Mouse (Mus musculus): ENCODE results near the gene Nrtn. TPM values are rescaled to one million over a fixed set of nuclear protein-coding genes. Genes with fewer than 3 reads are reported as not detected.

The Nrtn gene
- polyA plus RNA-seq, 1 experiment from 2014 or later: 5.0 TPM

- ATAC-seq (replicated peaks; ENCODE audit: low FRiP score) (no peak), DNase-seq (ENCODE audit: low spot score) (no peak)
- WGBS: 80% methylated on average over 10 of the region's 10 CpGs
- Histone ChIP-seq H3K4me1 (replicated peaks; ENCODE audit: control insufficient read depth, insufficient read depth, low read length) (no peaks in the 10 kb centered on the region), H3K9ac (ENCODE audit: low read length) (no peak overlapping the region), H3K4me2 (ENCODE audit: low read depth, low read length, severe bottlenecking) (no peak overlapping the region), H3K27me3 (ENCODE audit: control insufficient read depth, insufficient read depth, low read length) (no peaks in the 10 kb centered on the region), H3K27ac (ENCODE audit: low read depth, low read length) (no peak overlapping the region), H3K4me3 (ENCODE audit: low read depth, low read length) (no peak overlapping the region), H3K36me3 (ENCODE audit: control insufficient read depth, insufficient read depth, low read length) (no peaks in the 10 kb centered on the region), H3K9me3 (ENCODE audit: control insufficient read depth, low read length) (no peaks in the 10 kb centered on the region)
Measured at GRCm38 (mm10) chr17:56738221-56738620, 19.1 kb downstream of the Nrtn start.

GRCm38 (mm10) chr17:56736534-56736933 lies 20.8 kb downstream of the Nrtn start:
- WGBS: 54% methylated on average over 8 of the region's 8 CpGs
- Histone ChIP-seq H3K27me3 (ENCODE audit: control insufficient read depth, insufficient read depth, low read length) (no peaks in the 10 kb centered on the region), H3K36me3 (ENCODE audit: control insufficient read depth, insufficient read depth, low read length) (no peaks in the 10 kb centered on the region), H3K9ac (ENCODE audit: low read length) (no peak overlapping the region), H3K27ac (ENCODE audit: low read depth, low read length) (no peak overlapping the region), H3K4me2 (ENCODE audit: low read depth, low read length, severe bottlenecking) (no peak overlapping the region), H3K9me3 (ENCODE audit: control insufficient read depth, low read length) (no peaks in the 10 kb centered on the region), H3K4me3 (ENCODE audit: low read depth, low read length) (no peak overlapping the region), H3K4me1 (replicated peaks; ENCODE audit: control insufficient read depth, insufficient read depth, low read length) (no peaks in the 10 kb centered on the region)
- ATAC-seq (replicated peaks; ENCODE audit: low FRiP score) (no peak), DNase-seq (ENCODE audit: low spot score) (no peak)

GRCm38 (mm10) chr17:56729656-56730055 lies 27.7 kb downstream of the Nrtn start:
- Histone ChIP-seq H3K4me1 (replicated peaks; ENCODE audit: control insufficient read depth, insufficient read depth, low read length) (peaks cover 5% of the 10 kb centered on the region; the same call in 1 of the 2 replicates), H3K27ac (ENCODE audit: low read depth, low read length) (no peak overlapping the region), H3K9ac (ENCODE audit: low read length) (no peak overlapping the region), H3K4me3 (ENCODE audit: low read depth, low read length) (no peak overlapping the region), H3K36me3 (ENCODE audit: control insufficient read depth, insufficient read depth, low read length) (no peaks in the 10 kb centered on the region), H3K27me3 (ENCODE audit: control insufficient read depth, insufficient read depth, low read length) (no peaks in the 10 kb centered on the region), H3K4me2 (ENCODE audit: low read depth, low read length, severe bottlenecking) (no peak overlapping the region), H3K9me3 (ENCODE audit: control insufficient read depth, low read length) (no peaks in the 10 kb centered on the region)
- ATAC-seq (replicated peaks; ENCODE audit: low FRiP score): no peak
- 39% methylated on average over 2 of the region's 2 CpGs for WGBS
- DNase-seq (ENCODE audit: low spot score): no peak

DNA sequence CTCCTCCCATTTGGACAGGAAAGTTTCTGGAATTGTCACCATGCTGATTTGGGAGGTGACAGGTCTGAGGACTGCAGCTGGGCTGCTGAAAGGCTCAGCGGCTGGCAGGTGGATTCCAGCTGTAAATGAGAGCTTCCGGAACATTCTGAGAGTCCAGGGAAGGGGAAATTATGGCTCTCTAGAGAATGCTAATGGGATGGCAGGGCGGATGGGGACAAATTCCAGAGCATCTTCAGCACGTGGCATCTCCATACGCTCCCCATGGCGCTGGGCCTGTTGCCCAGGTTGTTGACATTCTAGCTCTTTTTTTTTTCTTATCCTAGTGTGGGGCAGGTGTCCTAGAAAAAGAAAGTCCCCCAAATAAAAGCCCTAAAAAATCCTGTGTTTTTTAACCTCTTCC lies 28.2 kb downstream of the Nrtn start:
- peaks cover 5% of the 10 kb centered on the region; the same call in 1 of the 2 replicates for H3K4me1 ChIP-seq (replicated peaks; ENCODE audit: control insufficient read depth, insufficient read depth, low read length)
- H3K9me3 ChIP-seq (ENCODE audit: control insufficient read depth, low read length): no peaks in the 10 kb centered on the region
- no peak for ATAC-seq (replicated peaks; ENCODE audit: low FRiP score)
- 71% methylated on average over 6 of the region's 6 CpGs for WGBS
- no peak for DNase-seq (ENCODE audit: low spot score)
- no peak overlapping the region for H3K27ac ChIP-seq (ENCODE audit: low read depth, low read length)
- H3K27me3 ChIP-seq (ENCODE audit: control insufficient read depth, insufficient read depth, low read length): no peaks in the 10 kb centered on the region
- no peak overlapping the region for H3K4me3 ChIP-seq (ENCODE audit: low read depth, low read length)
- no peak overlapping the region for H3K4me2 ChIP-seq (ENCODE audit: low read depth, low read length, severe bottlenecking)
- H3K36me3 ChIP-seq (ENCODE audit: control insufficient read depth, insufficient read depth, low read length): no peaks in the 10 kb centered on the region
- H3K9ac ChIP-seq (ENCODE audit: low read length): no peak overlapping the region

DNA sequence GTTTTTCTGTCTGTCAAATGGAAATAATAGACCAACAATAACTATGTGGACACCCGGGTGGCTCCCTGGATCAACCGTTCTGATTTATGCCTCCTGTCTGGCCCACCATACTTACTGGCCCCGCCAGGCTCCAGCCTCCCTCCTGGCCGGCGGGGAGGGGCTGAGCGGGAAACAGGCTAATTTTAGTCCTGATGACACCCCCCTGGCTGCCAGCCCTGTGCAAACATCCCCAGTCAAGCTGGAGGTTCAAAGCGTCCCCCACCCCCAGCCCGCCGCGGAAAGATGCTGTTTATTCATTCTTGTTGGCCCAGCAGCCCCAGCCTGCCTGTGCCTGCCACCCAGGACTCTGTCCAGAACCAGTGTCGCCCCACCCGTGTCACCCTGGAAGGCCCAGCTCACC lies 29.2 kb downstream of the Nrtn start:
- 54% methylated on average over 12 of the region's 12 CpGs for WGBS

GRCm38 (mm10) chr17:56727659-56728058 lies 29.7 kb downstream of the Nrtn start:
- Histone ChIP-seq H3K9ac (ENCODE audit: low read length) (no peak overlapping the region), H3K4me3 (ENCODE audit: low read depth, low read length) (no peak overlapping the region), H3K36me3 (ENCODE audit: control insufficient read depth, insufficient read depth, low read length) (peaks cover 2% of the 10 kb centered on the region; the same call in 1 of the 2 replicates), H3K4me2 (ENCODE audit: low read depth, low read length, severe bottlenecking) (no peak overlapping the region), H3K27me3 (ENCODE audit: control insufficient read depth, insufficient read depth, low read length) (no peaks in the 10 kb centered on the region), H3K9me3 (ENCODE audit: control insufficient read depth, low read length) (no peaks in the 10 kb centered on the region), H3K27ac (ENCODE audit: low read depth, low read length) (no peak overlapping the region), H3K4me1 (replicated peaks; ENCODE audit: control insufficient read depth, insufficient read depth, low read length) (peaks cover 5% of the 10 kb centered on the region; the same call in 1 of the 2 replicates)
- no peak for ATAC-seq (replicated peaks; ENCODE audit: low FRiP score)
- 9% methylated on average over 12 of the region's 12 CpGs for WGBS
- no peak for DNase-seq (ENCODE audit: low spot score)

More for the DNA sequence above, 29.2 kb downstream of the Nrtn start:
- H3K27ac ChIP-seq (ENCODE audit: low read depth, low read length): no peak overlapping the region
- peaks cover 5% of the 10 kb centered on the region; the same call in 1 of the 2 replicates for H3K4me1 ChIP-seq (replicated peaks; ENCODE audit: control insufficient read depth, insufficient read depth, low read length)
- no peaks in the 10 kb centered on the region for H3K27me3 ChIP-seq (ENCODE audit: control insufficient read depth, insufficient read depth, low read length)
- no peak overlapping the region for H3K9ac ChIP-seq (ENCODE audit: low read length)
- no peak for ATAC-seq (replicated peaks; ENCODE audit: low FRiP score)
- no peaks in the 10 kb centered on the region for H3K9me3 ChIP-seq (ENCODE audit: control insufficient read depth, low read length)
- DNase-seq (ENCODE audit: low spot score): no peak
- H3K4me2 ChIP-seq (ENCODE audit: low read depth, low read length, severe bottlenecking): no peak overlapping the region
- no peak overlapping the region for H3K4me3 ChIP-seq (ENCODE audit: low read depth, low read length)
- peaks cover 2% of the 10 kb centered on the region; the same call in 1 of the 2 replicates for H3K36me3 ChIP-seq (ENCODE audit: control insufficient read depth, insufficient read depth, low read length)

- Histone ChIP-seq H3K4me1 (replicated peaks; ENCODE audit: control insufficient read depth, insufficient read depth, low read length) (peaks cover 5% of the 10 kb centered on the region; the same call in 1 of the 2 replicates), H3K4me2 (ENCODE audit: low read depth, low read length, severe bottlenecking) (no peak overlapping the region), H3K36me3 (ENCODE audit: control insufficient read depth, insufficient read depth, low read length) (peaks cover 2% of the 10 kb centered on the region; the same call in 1 of the 2 replicates), H3K27me3 (ENCODE audit: control insufficient read depth, insufficient read depth, low read length) (no peaks in the 10 kb centered on the region), H3K9ac (ENCODE audit: low read length) (no peak overlapping the region), H3K4me3 (ENCODE audit: low read depth, low read length) (no peak overlapping the region), H3K9me3 (ENCODE audit: control insufficient read depth, low read length) (no peaks in the 10 kb centered on the region), H3K27ac (ENCODE audit: low read depth, low read length) (no peak overlapping the region)
- ATAC-seq (replicated peaks; ENCODE audit: low FRiP score): no peak
- no peak for DNase-seq (ENCODE audit: low spot score)
- 15% methylated on average over 7 of the region's 7 CpGs for WGBS
Measured at GRCm38 (mm10) chr17:56727029-56727649, 30.2 kb downstream of the Nrtn start.

GRCm38 (mm10) chr17:56723419-56724161 lies 33.7 kb downstream of the Nrtn start:
- Histone ChIP-seq H3K4me1 (replicated peaks; ENCODE audit: control insufficient read depth, insufficient read depth, low read length) (peaks cover 5% of the 10 kb centered on the region; the same call in 1 of the 2 replicates), H3K9me3 (ENCODE audit: control insufficient read depth, low read length) (no peaks in the 10 kb centered on the region), H3K4me3 (ENCODE audit: low read depth, low read length) (no peak overlapping the region), H3K36me3 (ENCODE audit: control insufficient read depth, insufficient read depth, low read length) (peaks cover 2% of the 10 kb centered on the region; the same call in 1 of the 2 replicates), H3K4me2 (ENCODE audit: low read depth, low read length, severe bottlenecking) (no peak overlapping the region), H3K27me3 (ENCODE audit: control insufficient read depth, insufficient read depth, low read length) (no peaks in the 10 kb centered on the region), H3K9ac (ENCODE audit: low read length) (no peak overlapping the region), H3K27ac (ENCODE audit: low read depth, low read length) (no peak overlapping the region)
- WGBS: 88% methylated on average over 11 of the region's 11 CpGs
- DNase-seq (ENCODE audit: low spot score) (no peak), ATAC-seq (replicated peaks; ENCODE audit: low FRiP score) (no peak)
